ENCODE assay signal across 31 mouse cellular contexts in genomic region chr8:90314312-90314711, GRCm38 (mm10). TPM values are rescaled to one million over a fixed set of nuclear protein-coding genes. Genes with fewer than 3 reads are reported as not detected.
DNase-seq lines count a peak whose midpoint lies in the region; ATAC-seq lines count a peak whose summit lies in the region.
"Had no signal": no experiment of that assay in that cellular context is flagged by ENCODE, and none has a peak within 500 bp of the region (broad histone marks: within the 10 kb centered on the region; RNA-seq: fewer than 3 reads in every experiment).

No protein-coding gene starts in this region.

- H3K4me2 ChIP-seq in heart, embryonic 13.5 days = peak overlapping the region; percentile 20
- H3K4me2 ChIP-seq in heart, embryonic 12.5 days = no peak overlapping the region
- H3K4me2 ChIP-seq: embryonic facial prominence, embryonic 13.5 days; embryonic facial prominence, embryonic 15.5 days; forebrain, embryonic 12.5 days had no signal

- H3K36me3 ChIP-seq in heart, embryonic 13.5 days = peaks cover 16% of the 10 kb centered on the region
- peaks cover 7% of the 10 kb centered on the region; the same call in 1 of the 2 replicates for H3K36me3 ChIP-seq in heart, embryonic 12.5 days
- H3K36me3 ChIP-seq: embryonic facial prominence, embryonic 13.5 days; embryonic facial prominence, embryonic 15.5 days; G1E had no signal

- no peak overlapping the region for H3K27ac ChIP-seq in heart, embryonic 13.5 days (replicated peaks)
- no peak overlapping the region for H3K27ac ChIP-seq in heart, embryonic 12.5 days (ENCODE audit: poor library complexity, severe bottlenecking)
- H3K27ac ChIP-seq: embryonic facial prominence, embryonic 13.5 days; embryonic facial prominence, embryonic 15.5 days; forebrain, embryonic 10.5 days; forebrain, embryonic 12.5 days had no signal

- peak; percentile 82 for ATAC-seq in frontal cortex, adult (ENCODE audit: low TSS enrichment)
- ATAC-seq in heart, embryonic 13.5 days (ENCODE audit: extremely low read depth, insufficient number of reproducible peaks, low FRiP score, low TSS enrichment) = no peak
- no peak for ATAC-seq in heart, embryonic 12.5 days (ENCODE audit: insufficient number of reproducible peaks, low FRiP score)
- ATAC-seq: activated CD4-positive, CD25-positive, alpha-beta regulatory T cell, adult 4 months; CD4-positive, CD25-positive, alpha-beta regulatory T cell, adult 4 months; forebrain, embryonic 14.5 days; Patski had no signal

- 45% methylated on average over 7 of the region's 7 CpGs for WGBS in heart, embryonic 13.5 days
- 56% methylated on average over 7 of the region's 7 CpGs for WGBS in heart, embryonic 12.5 days

- intact Hi-C loops in left cerebral cortex, postnatal 14 days (cut with DNase I) = no loop called here

- no peak overlapping the region for H3K9ac ChIP-seq in heart, embryonic 13.5 days
- no peak overlapping the region for H3K9ac ChIP-seq in heart, embryonic 12.5 days
- H3K9ac ChIP-seq: embryonic facial prominence, embryonic 13.5 days; embryonic facial prominence, embryonic 15.5 days; forebrain, embryonic 12.5 days had no signal

- no peaks in the 10 kb centered on the region for H3K27me3 ChIP-seq in heart, embryonic 13.5 days (replicated peaks)
- H3K27me3 ChIP-seq in heart, embryonic 12.5 days (replicated peaks) = no peaks in the 10 kb centered on the region
- H3K27me3 ChIP-seq: CH12.LX; embryonic facial prominence, embryonic 13.5 days; embryonic facial prominence, embryonic 15.5 days; forebrain, embryonic 12.5 days had no signal

- no peaks in the 10 kb centered on the region for H3K9me3 ChIP-seq in heart, embryonic 13.5 days
- no peaks in the 10 kb centered on the region for H3K9me3 ChIP-seq in heart, embryonic 12.5 days (replicated peaks)
- H3K9me3 ChIP-seq: embryonic facial prominence, embryonic 13.5 days; embryonic facial prominence, embryonic 15.5 days; forebrain, embryonic 10.5 days; forebrain, embryonic 12.5 days had no signal

- H3K4me3 ChIP-seq in heart, embryonic 13.5 days = no peak overlapping the region
- no peak overlapping the region for H3K4me3 ChIP-seq in heart, embryonic 12.5 days
- H3K4me3 ChIP-seq: embryonic facial prominence, embryonic 13.5 days; embryonic facial prominence, embryonic 15.5 days; erythroblast, embryonic 14.5 days; forebrain, embryonic 10.5 days; forebrain, embryonic 12.5 days had no signal

- DNase-seq in frontal cortex, postnatal 14 days (ENCODE audit: low spot score in 2 of 2) = no peak
- DNase-seq in left cerebral cortex, postnatal 14 days (ENCODE audit: low spot score in 2 of 2) = peak; percentile 26 to 29
- DNase-seq in left cerebral cortex, adult 18-20 months (ENCODE audit: low spot score in 2 of 2) = no peak
- DNase-seq in brain, adult 2 months (ENCODE audit: low read depth, low spot score) = peak; percentile 67
- no peak for DNase-seq in kidney, adult 18-20 months
- DNase-seq: adrenal gland, adult 8-10 months; adrenal gland, postnatal 14 days; adrenal gland, postnatal 36 days; B cell, adult 2 months; cerebellum, adult 11 months; cerebellum, adult 18-20 months; cerebellum, adult 8-10 months; cerebellum, adult 9-11 months; cerebellum, postnatal 14 days; cerebellum, postnatal 36 days; embryo, embryonic 11 days had no signal

- peaks cover 30% of the 10 kb centered on the region for H3K4me1 ChIP-seq in heart, embryonic 13.5 days
- H3K4me1 ChIP-seq in heart, embryonic 12.5 days (replicated peaks) = peaks cover 15% of the 10 kb centered on the region
- H3K4me1 ChIP-seq: embryonic facial prominence, embryonic 13.5 days; embryonic facial prominence, embryonic 15.5 days; forebrain, embryonic 10.5 days had no signal

RNA-seq across cellular contexts. Expression of gene Tox3, which starts 33.8 kb away (rescaled TPM):
- 10.0 and 12.2 TPM in 2 replicates for polyA plus RNA-seq in heart, embryonic 13.5 days (2015; fragmentation: Nextera tagmentation; extraction: Ambion mirVana)
- polyA plus RNA-seq in heart, embryonic 12.5 days (2016; fragmentation: Nextera tagmentation; extraction: Ambion mirVana) = 18.4 and 20.3 TPM in 2 replicates
- total RNA-seq in left cerebral cortex, postnatal 14 days (2021) = 10 to 100 TPM; 18.3 to 18.5 TPM
- 10 to 100 TPM; 23.3 to 24.7 TPM for total RNA-seq in left cerebral cortex, adult 18-20 months (2021)
- total RNA-seq: CH12.LX; common myeloid progenitor, adult 5-6 weeks; G1E had no signal
- polyA plus RNA-seq: activated CD4-positive, CD25-positive, alpha-beta regulatory T cell, adult 4 months; CD4-positive, CD25-positive, alpha-beta regulatory T cell, adult 4 months; erythroblast, embryonic 14.5 days; G1E had no signal

Comparison
In these comparisons a context has a peak if more than half of its experiments do, and no peak if none do; other contexts are left out.
1. DNase-seq: peak in left cerebral cortex, postnatal 14 days (2 of 2) and brain, adult 2 months (single experiment); none in frontal cortex, postnatal 14 days (0 of 2), left cerebral cortex, adult 18-20 months (0 of 2) and kidney, adult 18-20 months (single experiment).